Mouse (Mus musculus) thymus, postnatal 36 days (tissue): ENCODE measurements around the gene Gzmf.
A peak's percentile ranks its signal among the peaks of the same experiment; 100 is the strongest.
"Not testable (repeated sequence)": the region's sequence is repeated elsewhere in the genome, so short reads cannot be mapped to it uniquely, and the experiment has no call there.

Source experiments
- DNase-seq, 2 experiments: peaks; one replicate each; pipeline ENCODE4 v3.0.0; 2022; ENCODE audit warnings: mixed read lengths in 2 of 2

The Gzmf gene

GRCm38 (mm10) chr14:56211317-56211716 is at the start of gene Gzmf:
TSS of gene Gzmf (minus strand) at chr14:56211417.
- no peak for DNase-seq

GRCm38 (mm10) chr14:56240409-56240808 is 29.2 kb upstream of the Gzmf start:
- no peak for DNase-seq

DNA sequence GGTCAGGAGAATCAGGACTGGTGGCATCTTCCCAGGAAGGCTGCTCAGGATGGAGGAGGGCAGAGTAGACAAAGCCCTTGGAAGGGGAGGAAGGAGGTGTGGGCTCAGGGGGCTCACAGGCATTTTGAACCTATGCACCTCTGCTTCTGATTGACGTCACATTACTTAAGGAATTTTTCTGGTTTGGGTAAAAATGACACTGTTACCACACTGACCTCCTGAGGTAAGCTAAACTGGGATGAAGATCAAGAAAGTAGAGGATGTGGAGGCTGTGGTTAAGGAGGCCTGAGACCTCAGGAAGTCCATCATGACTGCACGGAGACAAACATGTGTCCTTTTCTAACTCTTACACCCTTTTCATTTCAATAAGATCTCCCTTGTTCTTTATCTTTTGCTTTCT is 23.3 kb upstream of the Gzmf start, which contains the start of gene Gzmc:
Gene Gzmc (minus strand): TSS at position 101 of the 400 bp plus-strand sequence.
- no peak for DNase-seq

DNA sequence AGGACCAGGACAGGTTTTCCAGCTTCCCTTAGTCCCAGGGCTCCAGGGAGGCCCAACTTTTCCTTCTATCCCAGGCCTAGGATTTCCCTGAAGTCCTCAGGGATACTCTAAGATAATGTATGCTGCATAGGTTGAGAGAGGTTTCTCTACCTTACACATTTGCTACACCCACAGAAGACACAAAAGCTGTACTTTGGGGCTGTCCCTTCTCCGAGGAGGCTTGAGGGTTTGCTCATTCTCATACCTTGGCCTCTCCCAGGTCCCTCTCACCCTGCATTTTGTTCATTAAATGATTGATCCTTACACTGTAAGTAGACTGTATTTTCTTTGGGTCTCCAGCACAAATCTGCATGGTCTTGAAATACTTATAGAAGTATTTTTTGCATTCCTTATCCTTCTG is 5.6 kb downstream of the Gzmf start:
- no peak for DNase-seq

GRCm38 (mm10) chr14:56205021-56205420 is 6.2 kb downstream of the Gzmf start:
- peak; percentile 39 to 55 for DNase-seq

GRCm38 (mm10) chr14:56203975-56204374 is 7.2 kb downstream of the Gzmf start:
- peak; percentile 56 to 65 for DNase-seq

GRCm38 (mm10) chr14:56186946-56187345 is 24.3 kb downstream of the Gzmf start:
- DNase-seq: no peak

DNA sequence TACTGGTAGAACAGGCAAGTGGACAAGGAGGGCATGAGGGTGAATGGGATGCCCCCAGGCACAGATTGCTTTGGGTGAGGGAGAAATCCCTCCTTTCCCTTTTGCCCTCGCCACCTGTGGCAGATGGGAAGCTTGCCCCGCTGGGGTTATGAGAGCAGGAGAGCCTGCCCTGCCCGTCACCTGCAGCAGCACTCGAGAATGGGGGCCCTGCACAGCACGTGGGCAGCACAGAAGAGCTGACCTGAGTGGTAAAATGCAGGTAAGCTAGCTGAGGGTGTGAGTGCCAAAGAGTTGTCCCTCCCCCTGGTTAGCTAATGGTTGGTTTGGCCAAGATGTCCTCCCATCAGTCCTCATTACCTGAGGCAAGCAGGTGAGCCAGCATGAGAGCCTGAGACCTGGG is 24.7 kb downstream of the Gzmf start:
- DNase-seq: no peak

DNA sequence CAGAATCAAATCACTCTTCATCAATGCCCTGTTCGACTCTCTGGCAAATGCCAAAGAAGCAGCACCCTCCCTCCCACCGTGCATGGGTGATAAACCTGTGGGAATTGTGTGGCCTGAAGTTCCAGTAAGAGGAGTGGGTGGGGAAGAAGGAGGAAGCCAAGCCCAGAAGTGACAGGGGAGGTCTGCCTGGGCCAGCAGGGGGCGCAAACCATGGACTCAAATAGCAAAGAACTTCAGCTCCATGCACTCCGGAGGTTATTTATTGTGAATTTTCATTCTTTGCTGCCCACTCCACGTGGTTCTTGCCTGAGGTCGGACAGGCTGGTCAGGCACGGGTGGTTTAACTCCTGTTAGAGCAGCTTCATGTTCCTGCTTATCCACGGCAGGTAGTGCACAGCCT is 33.6 kb downstream of the Gzmf start:
- peak; percentile 31 to 44 for DNase-seq

- no peak for DNase-seq
Observed at GRCm38 (mm10) chr14:56174499-56174898, 36.7 kb downstream of the Gzmf start, which contains the start of gene Gzmn. TSS of gene Gzmn (minus strand) at chr14:56174599.

GRCm38 (mm10) chr14:56173396-56173795 is 37.8 kb downstream of the Gzmf start:
- DNase-seq: no peak

DNA sequence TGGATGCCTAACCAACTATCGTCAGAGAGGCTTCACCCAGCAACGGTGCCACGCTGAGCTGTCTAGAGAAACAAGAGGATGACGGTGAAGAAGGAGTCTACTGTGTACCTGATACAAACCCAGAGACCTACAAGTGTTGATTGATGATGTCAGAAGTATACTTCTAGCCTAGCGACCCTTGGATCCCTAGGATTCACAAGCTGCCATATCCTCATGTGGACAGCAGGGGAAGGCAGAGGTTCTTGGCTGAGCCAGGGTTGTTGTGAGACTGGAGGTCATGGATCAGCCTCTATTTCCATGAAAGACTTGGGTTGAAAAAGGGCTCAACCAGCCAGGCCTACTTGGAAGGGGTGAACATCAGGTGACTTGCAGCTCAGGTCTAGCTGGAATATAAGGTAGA is 38.5 kb downstream of the Gzmf start:
- DNase-seq: no peak

DNA sequence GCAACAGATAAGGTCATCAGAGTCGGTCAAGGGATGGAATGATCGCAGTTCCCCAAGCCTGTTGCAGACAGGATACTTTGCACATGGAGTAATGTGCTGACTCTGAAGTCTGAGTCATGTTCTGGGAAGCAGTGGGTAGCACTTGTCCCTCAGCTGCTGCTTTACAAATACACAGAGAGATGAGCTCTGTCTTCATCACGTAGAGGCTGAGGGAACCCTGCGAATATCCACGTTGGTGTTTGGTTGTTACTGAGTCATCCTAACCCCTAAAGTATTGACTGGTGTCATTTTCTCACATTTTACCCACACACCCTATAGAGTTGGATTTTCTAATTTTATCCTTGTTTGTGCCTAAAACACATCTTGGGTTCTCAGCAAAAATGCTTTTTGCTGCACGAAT is 43.2 kb downstream of the Gzmf start:
- DNase-seq: no peak

DNA sequence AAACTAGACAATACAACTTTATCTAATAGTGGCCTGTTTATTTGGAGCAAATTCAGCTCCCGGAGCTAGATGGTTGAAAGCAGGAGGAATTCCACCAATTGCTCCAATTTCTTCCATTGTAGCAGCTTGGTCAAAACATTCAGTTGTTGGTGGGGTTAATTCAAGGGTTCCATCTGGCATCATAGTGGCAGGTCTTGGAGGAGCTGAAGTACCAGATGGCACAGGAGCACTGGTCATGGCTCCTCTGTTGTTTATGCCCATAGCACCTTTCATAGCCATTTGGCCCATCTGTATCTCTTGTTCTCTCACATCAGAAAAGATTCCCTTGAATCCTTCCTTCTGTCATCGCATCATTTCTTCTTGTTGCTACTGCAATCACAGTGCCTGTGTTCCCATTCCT is 49.1 kb downstream of the Gzmf start:
- DNase-seq: no peak

DNA sequence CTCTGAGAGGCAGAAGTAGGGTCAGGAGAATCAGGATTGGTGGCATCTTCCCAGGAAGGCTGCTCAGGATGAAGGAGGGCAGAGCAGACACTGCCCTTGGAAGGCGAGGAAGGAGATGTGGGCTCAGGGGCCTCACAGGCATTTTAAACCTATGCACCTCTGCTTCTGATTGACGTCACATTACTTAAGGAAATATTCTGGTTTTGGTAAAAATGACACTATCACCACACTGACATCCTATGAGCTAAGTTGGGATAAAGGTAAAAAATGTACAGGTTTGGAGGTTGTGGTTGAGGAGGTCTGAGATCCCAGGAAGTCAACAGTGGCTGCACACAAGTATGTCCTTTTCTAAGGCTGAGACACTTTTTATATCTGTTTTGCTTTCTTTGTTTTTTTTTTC is 51.7 kb downstream of the Gzmf start, which contains the start of gene Gzmg:
Gene Gzmg (minus strand): TSS at position 101 of the 400 bp plus-strand sequence.
- DNase-seq: not testable (repeated sequence)

DNA sequence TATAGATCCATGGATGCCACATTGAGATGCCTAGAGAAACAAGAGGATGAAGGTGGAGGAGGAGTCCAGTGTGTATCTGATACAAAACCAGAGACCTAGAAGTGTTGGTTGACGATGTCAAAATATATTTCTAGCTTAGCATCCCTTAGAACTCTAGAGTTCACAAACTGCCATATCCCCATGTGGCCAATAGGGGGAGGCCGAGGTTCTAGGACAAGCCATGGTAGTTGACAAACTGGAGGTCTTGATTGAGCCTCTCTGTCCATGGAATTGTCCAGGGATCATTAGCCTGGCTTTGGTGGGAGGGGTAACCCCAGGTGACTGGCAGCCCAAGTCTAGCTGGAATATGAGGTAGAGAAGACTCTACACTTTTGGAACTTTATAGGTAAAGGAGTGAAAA is 55.9 kb downstream of the Gzmf start:
- no peak for DNase-seq
